Mouse (Mus musculus) liver, embryonic 16.5 days (tissue): ENCODE data around the gene Fgf9. TPM values are rescaled to one million over a fixed set of nuclear protein-coding genes. Genes with fewer than 3 reads are reported as not detected.

ENCODE experiments used
- ATAC-seq: fragments of 200-750 bp; cut with Nextera tagmentation; 2 replicates; pipeline ENCODE4 v1.8.0; 2017; ENCODE audit warnings: low read depth, mild to moderate bottlenecking, moderate number of reproducible peaks, moderate library complexity
- H3K27ac ChIP-seq: fragments of 300-500 bp; sonication (generic); 2 replicates; pipeline ENCODE4 v1.5.1; 2014; ENCODE audit warnings: mild to moderate bottlenecking, low read length
- H3K27me3 ChIP-seq: fragments of 300-500 bp; sonication (generic); 2 replicates; pipeline ENCODE4 v1.6.1; 2014; ENCODE audit warnings: low read depth, low read length, mixed read lengths; ENCODE audit not compliant: control insufficient read depth, insufficient read depth
- H3K36me3 ChIP-seq: fragments of 300-500 bp; sonication (generic); 2 replicates; pipeline ENCODE4 v1.6.1; 2014; ENCODE audit warnings: mild to moderate bottlenecking; ENCODE audit not compliant: control insufficient read depth, insufficient read depth
- H3K4me1 ChIP-seq: fragments of 300-500 bp; sonication (generic); 2 replicates; pipeline ENCODE4 v1.6.1; 2014; ENCODE audit warnings: low read depth, low read length, mixed read lengths; ENCODE audit not compliant: control insufficient read depth
- H3K4me2 ChIP-seq: fragments of 300-500 bp; sonication (generic); 2 replicates; pipeline ENCODE4 v1.6.1; 2014; ENCODE audit warnings: low read depth, low read length, mixed read lengths
- H3K4me3 ChIP-seq: fragments of 300-500 bp; sonication (generic); 2 replicates; pipeline ENCODE4 v1.5.1; 2014; ENCODE audit warnings: low read depth, mild to moderate bottlenecking, low read length
- H3K9ac ChIP-seq: fragments of 300-500 bp; sonication (generic); 2 replicates; pipeline ENCODE4 v1.6.1; 2014; ENCODE audit warnings: low read depth, low read length
- H3K9me3 ChIP-seq: fragments of 300-500 bp; sonication (generic); replicated peaks from 2 replicates; pipeline ENCODE4 v1.6.1; 2016; ENCODE audit warnings: low read length; ENCODE audit not compliant: control insufficient read depth
- WGBS: fragments of 180-500 bp; shearing (Covaris S2); extraction: QIAGEN DNeasy Blood & Tissue Kit; methylation state at CpG from one replicate; pipeline ENCODE4 v1.1.7; 2014; ENCODE audit not compliant: insufficient replicate concordance; 5-methylcytosine and 5-hydroxymethylcytosine counted together
- polyA plus RNA-seq: library from polyadenylated mRNA; unstranded; fragments of >200 nt; fragmentation: Nextera tagmentation; extraction: Ambion mirVana; gene quantifications from 2 replicates; pipeline ENCODE4 v1.2.1, GENCODE M21; 2015

The Fgf9 gene
- polyA plus RNA-seq, 1 experiment from 2014 or later: 0.45 TPM

- Histone ChIP-seq H3K36me3 (no peaks in the 10 kb centered on the region), H3K9ac (peak overlapping the region; percentile 20; the same call in 1 of the 2 replicates), H3K4me2 (peak overlapping the region; percentile 74), H3K4me3 (peak overlapping the region; percentile 58), H3K4me1 (no peaks in the 10 kb centered on the region; the same call in none of the 2 replicates), H3K27ac (no peak overlapping the region), H3K9me3 (no peaks in the 10 kb centered on the region), H3K27me3 (peaks cover 84% of the 10 kb centered on the region)
- WGBS: under 1% methylated on average over 84 of the region's 85 CpGs
- peak; percentile 73 for ATAC-seq
Measured at GRCm38 (mm10) chr14:58071830-58072770, 1.8 kb downstream of the Fgf9 start.

GRCm38 (mm10) chr14:58072771-58073501 lies 2.6 kb downstream of the Fgf9 start:
- H3K27ac ChIP-seq: no peak overlapping the region
- H3K9me3 ChIP-seq: no peaks in the 10 kb centered on the region
- H3K4me3 ChIP-seq: peak overlapping the region; percentile 58
- no peaks in the 10 kb centered on the region; the same call in none of the 2 replicates for H3K4me1 ChIP-seq
- WGBS: under 1% methylated on average over 29 of the region's 29 CpGs
- no peak overlapping the region for H3K9ac ChIP-seq
- peak overlapping the region; percentile 74 for H3K4me2 ChIP-seq
- H3K27me3 ChIP-seq: peaks cover 92% of the 10 kb centered on the region
- H3K36me3 ChIP-seq: no peaks in the 10 kb centered on the region
- ATAC-seq: no peak

- Histone ChIP-seq H3K36me3 (no peaks in the 10 kb centered on the region), H3K27ac (no peak overlapping the region), H3K4me1 (no peaks in the 10 kb centered on the region; the same call in none of the 2 replicates), H3K9ac (no peak overlapping the region), H3K9me3 (no peaks in the 10 kb centered on the region), H3K27me3 (peaks cover 98% of the 10 kb centered on the region), H3K4me2 (peak overlapping the region; percentile 53; the same call in 1 of the 2 replicates), H3K4me3 (0 out of 2 replicates have a peak overlapping the region, but pooled peaks have one; percentile 8)
- ATAC-seq: no peak
- under 1% methylated on average over 20 of the region's 20 CpGs for WGBS
Measured at GRCm38 (mm10) chr14:58073936-58074335, 3.6 kb downstream of the Fgf9 start.

GRCm38 (mm10) chr14:58074621-58075432 lies 4.5 kb downstream of the Fgf9 start:
- Histone ChIP-seq H3K36me3 (no peaks in the 10 kb centered on the region), H3K9me3 (no peaks in the 10 kb centered on the region), H3K4me1 (no peaks in the 10 kb centered on the region; the same call in none of the 2 replicates), H3K4me3 (peak overlapping the region; percentile 53), H3K27me3 (peaks cover 89% of the 10 kb centered on the region), H3K4me2 (peak overlapping the region; percentile 53), H3K9ac (no peak overlapping the region), H3K27ac (no peak overlapping the region)
- ATAC-seq: no peak
- under 1% methylated on average over 59 of the region's 61 CpGs for WGBS

GRCm38 (mm10) chr14:58075433-58076029 lies 5.2 kb downstream of the Fgf9 start:
- Histone ChIP-seq H3K4me3 (peak overlapping the region; percentile 53), H3K27ac (no peak overlapping the region), H3K4me2 (peak overlapping the region; percentile 53), H3K9me3 (no peaks in the 10 kb centered on the region), H3K4me1 (no peaks in the 10 kb centered on the region; the same call in none of the 2 replicates), H3K9ac (no peak overlapping the region), H3K36me3 (no peaks in the 10 kb centered on the region), H3K27me3 (peaks cover 82% of the 10 kb centered on the region)
- ATAC-seq: no peak
- under 1% methylated on average over 31 of the region's 31 CpGs for whole genome bisulfite sequencing

GRCm38 (mm10) chr14:58076030-58076521 lies 5.7 kb downstream of the Fgf9 start:
- WGBS: 1% methylated on average over 39 of the region's 40 CpGs
- H3K4me3 ChIP-seq: peak overlapping the region; percentile 53
- peak overlapping the region; percentile 53 for H3K4me2 ChIP-seq
- no peak overlapping the region for H3K9ac ChIP-seq
- ATAC-seq: no peak
- no peak overlapping the region for H3K27ac ChIP-seq
- no peaks in the 10 kb centered on the region; the same call in none of the 2 replicates for H3K4me1 ChIP-seq
- H3K36me3 ChIP-seq: no peaks in the 10 kb centered on the region
- peaks cover 76% of the 10 kb centered on the region for H3K27me3 ChIP-seq
- no peaks in the 10 kb centered on the region for H3K9me3 ChIP-seq

- Histone ChIP-seq H3K27ac (no peak overlapping the region), H3K27me3 (peaks cover 69% of the 10 kb centered on the region), H3K36me3 (no peaks in the 10 kb centered on the region), H3K4me1 (no peaks in the 10 kb centered on the region; the same call in none of the 2 replicates), H3K4me3 (peak overlapping the region; percentile 53), H3K9ac (no peak overlapping the region), H3K4me2 (peak overlapping the region; percentile 53), H3K9me3 (no peaks in the 10 kb centered on the region)
- 7% methylated on average over 14 of the region's 14 CpGs for WGBS
- ATAC-seq: no peak
Measured at GRCm38 (mm10) chr14:58076726-58077255, 6.4 kb downstream of the Fgf9 start.

- H3K4me1 ChIP-seq: no peaks in the 10 kb centered on the region
- no peak overlapping the region for H3K4me3 ChIP-seq
- no peaks in the 10 kb centered on the region for H3K36me3 ChIP-seq
- ATAC-seq: no peak
- WGBS: 54% methylated on average over 2 of the region's 2 CpGs
- H3K9ac ChIP-seq: no peak overlapping the region
- H3K27ac ChIP-seq: no peak overlapping the region
- no peaks in the 10 kb centered on the region for H3K9me3 ChIP-seq
- H3K27me3 ChIP-seq: peaks cover 43% of the 10 kb centered on the region
- H3K4me2 ChIP-seq: no peak overlapping the region
Measured at GRCm38 (mm10) chr14:58079471-58079870, 9.1 kb downstream of the Fgf9 start.
